Mouse (Mus musculus) E14TG2a.4 (cell line): ENCODE results near the gene Tesc.
A peak's percentile ranks its signal among the peaks of the same experiment; 100 is the strongest.

Experiments
- H3K27me3 ChIP-seq: 2 replicates; pipeline ENCODE4 v1.6.1; 2014; ENCODE audit warnings: low read length, control low read depth; ENCODE audit not compliant: insufficient read depth
- H3K36me3 ChIP-seq: 2 replicates; pipeline ENCODE4 v1.6.1; 2014; ENCODE audit warnings: low read length, control low read depth; ENCODE audit not compliant: insufficient read depth
- H3K4me1 ChIP-seq: replicated peaks from 2 replicates; pipeline ENCODE4 v1.6.1; 2014; ENCODE audit warnings: low read depth, low read length, control low read depth
- H3K4me3 ChIP-seq: replicated peaks from 2 replicates; pipeline ENCODE4 v1.5.1; 2014; ENCODE audit warnings: mild to moderate bottlenecking, low read length
- H3K9me3 ChIP-seq: 2 replicates; pipeline ENCODE4 v1.6.1; 2014; ENCODE audit warnings: low read length, control low read depth
- CTCF ChIP-seq: conservative IDR thresholded peaks from 2 replicates; pipeline ENCODE4 v1.5.1; 2014; ENCODE audit warnings: low read length
- NANOG ChIP-seq: IDR thresholded peaks from 2 replicates; pipeline ENCODE4 v1.6.1; 2014; ENCODE audit warnings: borderline replicate concordance, low read length, mixed read lengths
- POU5F1 ChIP-seq: IDR thresholded peaks from 2 replicates; pipeline ENCODE4 v1.6.1; 2014; ENCODE audit warnings: low read length, borderline replicate concordance

Tesc gene

GRCm38 (mm10) chr5:118005728-118006127 lies 21.8 kb upstream of the Tesc start:
- Histone ChIP-seq H3K9me3 (no peaks in the 10 kb centered on the region), H3K27me3 (no peaks in the 10 kb centered on the region), H3K4me1 (peaks cover 45% of the 10 kb centered on the region), H3K36me3 (peaks cover 72% of the 10 kb centered on the region), H3K4me3 (no peak overlapping the region)
- TF ChIP-seq POU5F1: no peak
- no peak for TF ChIP-seq NANOG
- TF ChIP-seq CTCF: no peak

- peaks cover 48% of the 10 kb centered on the region for H3K4me1 ChIP-seq
- H3K9me3 ChIP-seq: no peaks in the 10 kb centered on the region
- H3K4me3 ChIP-seq: no peak overlapping the region
- no peak for TF ChIP-seq POU5F1
- TF ChIP-seq NANOG: no peak
- TF ChIP-seq CTCF: no peak
- H3K27me3 ChIP-seq: no peaks in the 10 kb centered on the region
- peaks cover 46% of the 10 kb centered on the region for H3K36me3 ChIP-seq
Measured at GRCm38 (mm10) chr5:118008344-118008743, 19.2 kb upstream of the Tesc start.

GRCm38 (mm10) chr5:118010872-118011271 lies 16.7 kb upstream of the Tesc start:
- no peaks in the 10 kb centered on the region for H3K27me3 ChIP-seq
- peaks cover 35% of the 10 kb centered on the region for H3K36me3 ChIP-seq
- peaks cover 58% of the 10 kb centered on the region for H3K4me1 ChIP-seq
- no peak overlapping the region for H3K4me3 ChIP-seq
- no peaks in the 10 kb centered on the region for H3K9me3 ChIP-seq
- TF ChIP-seq POU5F1 (no peak), CTCF (no peak), NANOG (no peak)

- Histone ChIP-seq H3K9me3 (no peaks in the 10 kb centered on the region), H3K27me3 (no peaks in the 10 kb centered on the region)
Measured at GRCm38 (mm10) chr5:118011796-118012195, 15.7 kb upstream of the Tesc start.

GRCm38 (mm10) chr5:118015028-118015427 lies 12.5 kb upstream of the Tesc start:
- H3K4me1 ChIP-seq: peaks cover 35% of the 10 kb centered on the region
- TF ChIP-seq NANOG: peak; percentile 10; the same call in 1 of the 2 replicates
- no peak for TF ChIP-seq CTCF
- no peak for TF ChIP-seq POU5F1
- H3K4me3 ChIP-seq: peak overlapping the region; percentile 43
- H3K36me3 ChIP-seq: peaks cover 4% of the 10 kb centered on the region
- peaks cover 19% of the 10 kb centered on the region for H3K27me3 ChIP-seq
- H3K9me3 ChIP-seq: no peaks in the 10 kb centered on the region

More at GRCm38 (mm10) chr5:118011796-118012195, 15.7 kb upstream of the Tesc start:
- no peak for TF ChIP-seq NANOG
- TF ChIP-seq POU5F1: no peak
- TF ChIP-seq CTCF: no peak
- Histone ChIP-seq H3K36me3 (peaks cover 26% of the 10 kb centered on the region), H3K4me1 (peaks cover 59% of the 10 kb centered on the region), H3K4me3 (no peak overlapping the region)

GRCm38 (mm10) chr5:118015669-118016068 lies 11.9 kb upstream of the Tesc start:
- peaks cover 25% of the 10 kb centered on the region for H3K27me3 ChIP-seq
- TF ChIP-seq NANOG (no peak), CTCF (no peak), POU5F1 (no peak)
- no peaks in the 10 kb centered on the region for H3K36me3 ChIP-seq
- no peak overlapping the region for H3K4me3 ChIP-seq
- H3K9me3 ChIP-seq: no peaks in the 10 kb centered on the region
- peaks cover 29% of the 10 kb centered on the region for H3K4me1 ChIP-seq

GRCm38 (mm10) chr5:118017527-118017926 lies 10.0 kb upstream of the Tesc start:
- H3K4me3 ChIP-seq: no peak overlapping the region
- H3K36me3 ChIP-seq: no peaks in the 10 kb centered on the region
- no peaks in the 10 kb centered on the region for H3K9me3 ChIP-seq
- peaks cover 21% of the 10 kb centered on the region for H3K4me1 ChIP-seq
- H3K27me3 ChIP-seq: peaks cover 25% of the 10 kb centered on the region
- TF ChIP-seq CTCF: no peak
- TF ChIP-seq POU5F1: no peak
- TF ChIP-seq NANOG: no peak

- H3K4me1 ChIP-seq: peaks cover 13% of the 10 kb centered on the region
- H3K27me3 ChIP-seq: peaks cover 34% of the 10 kb centered on the region
- H3K9me3 ChIP-seq: no peaks in the 10 kb centered on the region
- H3K4me3 ChIP-seq: no peak overlapping the region
- H3K36me3 ChIP-seq: no peaks in the 10 kb centered on the region
- TF ChIP-seq CTCF: no peak
- TF ChIP-seq NANOG: no peak
Measured at GRCm38 (mm10) chr5:118019905-118020304, 7.6 kb upstream of the Tesc start.

GRCm38 (mm10) chr5:118023053-118023452 lies 4.5 kb upstream of the Tesc start:
- TF ChIP-seq NANOG: no peak
- no peak for TF ChIP-seq POU5F1
- TF ChIP-seq CTCF: no peak
- no peaks in the 10 kb centered on the region for H3K9me3 ChIP-seq
- H3K36me3 ChIP-seq: no peaks in the 10 kb centered on the region
- H3K27me3 ChIP-seq: peaks cover 60% of the 10 kb centered on the region
- no peak overlapping the region for H3K4me3 ChIP-seq
- H3K4me1 ChIP-seq: peaks cover 22% of the 10 kb centered on the region
